Mouse (Mus musculus): ENCODE measurements around the gene Srprb. TPM values are rescaled to one million over a fixed set of nuclear protein-coding genes. Genes with fewer than 3 reads are reported as not detected.
"Not testable (repeated sequence)": the region's sequence is repeated elsewhere in the genome, so short reads cannot be mapped to it uniquely, and the experiment has no call there.

Gene Srprb
- total RNA-seq, 2 experiments from 2014 or later = 18.0 to 19.4 TPM

- intact Hi-C loops (cut with DNase I) = no loop called here
- DNase-seq (ENCODE audit: low spot score) = no peak
These were observed 11.7 kb upstream of the Srprb start for GRCm38 (mm10) chr9:103213631-103214030.

- intact Hi-C loops (cut with DNase I) = no loop called here
- DNase-seq (ENCODE audit: low spot score) = no peak
These were observed 10.9 kb upstream of the Srprb start for GRCm38 (mm10) chr9:103212654-103213420.

GRCm38 (mm10) chr9:103208802-103209423 is 7.0 kb upstream of the Srprb start:
- intact Hi-C loops (cut with DNase I) = loop anchor here (10.0 kb wide), 1 partner anchor 584 kb away; the partner anchor contains the start of genes Anapc13 and Cep63

GRCm38 (mm10) chr9:103207846-103208245 is 5.9 kb upstream of the Srprb start:
- DNase-seq (ENCODE audit: low spot score) = peak; percentile 52
- intact Hi-C loops (cut with DNase I) = loop anchor here (1.0 to 10.0 kb wide), 2 partner anchors 94 to 583 kb away; partner anchors contain the start of genes Anapc13 and Cep63

More at GRCm38 (mm10) chr9:103208802-103209423, 7.0 kb upstream of the Srprb start:
- DNase-seq (ENCODE audit: low spot score) = no peak

- DNase-seq (ENCODE audit: low spot score) = no peak
- intact Hi-C loops (cut with DNase I) = loop anchor here (10.0 kb wide), 1 partner anchor 581 kb away; the partner anchor contains the start of genes Anapc13 and Cep63
These were observed 3.8 kb upstream of the Srprb start for GRCm38 (mm10) chr9:103205786-103206185.

DNA sequence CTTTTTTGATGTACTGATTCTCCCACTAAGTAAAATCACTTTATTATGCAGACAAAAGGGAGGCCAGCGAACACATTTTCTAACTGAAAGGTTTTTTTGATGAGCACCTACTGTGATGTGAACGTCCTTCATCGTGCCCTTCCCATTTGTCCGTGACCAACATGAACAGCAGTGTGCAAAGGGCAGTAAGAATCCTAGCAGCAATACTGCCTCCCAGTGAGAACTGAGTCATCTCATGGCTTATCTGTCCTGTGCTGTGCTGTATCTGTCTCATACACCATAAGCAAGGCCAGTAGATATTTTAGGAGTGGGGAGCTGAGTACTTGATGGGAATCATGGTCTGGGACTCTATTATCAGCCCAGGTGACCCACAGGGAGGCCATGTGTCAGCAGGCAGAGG is 13.5 kb downstream of the Srprb start:
- DNase-seq (ENCODE audit: low spot score) = no peak
- intact Hi-C loops (cut with DNase I) = no loop called here

DNA sequence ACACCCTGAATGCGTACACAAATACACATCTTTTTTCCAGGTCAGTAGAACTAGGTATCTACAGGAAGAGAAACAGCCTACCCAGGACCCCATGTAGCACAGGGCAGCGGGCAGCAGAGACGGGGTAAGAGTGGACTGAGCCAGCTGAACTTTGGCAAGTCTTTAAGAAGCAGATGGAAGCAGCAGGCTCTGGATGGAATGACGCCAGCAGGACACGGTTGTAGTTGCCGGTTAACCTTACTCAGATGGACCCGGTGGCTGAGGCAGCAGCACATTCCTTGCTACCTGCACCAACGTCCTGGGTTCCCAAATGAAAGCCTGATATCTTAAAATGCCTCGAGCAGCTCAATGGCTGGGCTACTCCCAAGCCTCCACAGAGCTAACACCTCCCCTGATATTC is 15.2 kb downstream of the Srprb start:
- no peak for DNase-seq (ENCODE audit: low spot score)
- intact Hi-C loops (cut with DNase I) = no loop called here

DNA sequence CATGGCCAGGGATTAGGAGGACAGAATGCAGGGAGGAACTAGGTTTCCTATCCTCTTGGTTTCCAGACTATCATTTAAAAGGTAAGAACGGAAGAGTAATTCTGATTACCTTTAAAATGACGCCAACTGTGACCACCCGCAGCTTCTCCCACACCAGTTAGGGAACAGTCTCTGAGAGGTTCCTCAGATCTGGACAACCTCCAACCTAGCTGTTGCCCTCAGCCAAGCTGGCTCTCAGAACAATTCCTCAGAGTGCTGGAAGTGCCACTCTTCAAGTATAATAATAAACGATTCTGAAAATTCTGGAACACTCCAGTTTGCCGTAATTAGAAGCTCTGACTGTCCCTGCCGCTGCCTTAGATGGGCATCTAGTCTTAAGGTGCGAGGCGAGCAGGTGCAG is 16.0 kb downstream of the Srprb start:
- intact Hi-C loops (cut with DNase I) = no loop called here
- no peak for DNase-seq (ENCODE audit: low spot score)

- intact Hi-C loops (cut with DNase I) = no loop called here
- DNase-seq (ENCODE audit: low spot score) = no peak
These were observed 17.1 kb downstream of the Srprb start for GRCm38 (mm10) chr9:103184855-103185254.

- intact Hi-C loops (cut with DNase I) = no loop called here
- no peak for DNase-seq (ENCODE audit: low spot score)
These were observed 20.1 kb downstream of the Srprb start for GRCm38 (mm10) chr9:103181886-103182285.

- intact Hi-C loops (cut with DNase I) = no loop called here
These were observed 21.0 kb downstream of the Srprb start for GRCm38 (mm10) chr9:103180807-103181565.

GRCm38 (mm10) chr9:103180303-103180702 is 21.6 kb downstream of the Srprb start:
- DNase-seq (ENCODE audit: low spot score) = peak; percentile 59
- intact Hi-C loops (cut with DNase I) = no loop called here

More at GRCm38 (mm10) chr9:103180807-103181565, 21.0 kb downstream of the Srprb start:
- peak; percentile 59 for DNase-seq (ENCODE audit: low spot score)

GRCm38 (mm10) chr9:103175692-103176091 is 26.2 kb downstream of the Srprb start:
- DNase-seq (ENCODE audit: low spot score) = no peak
- intact Hi-C loops (cut with DNase I) = no loop called here

- intact Hi-C loops (cut with DNase I) = no loop called here
- no peak for DNase-seq (ENCODE audit: low spot score)
These were observed 27.0 kb downstream of the Srprb start for GRCm38 (mm10) chr9:103174771-103175519.

DNA sequence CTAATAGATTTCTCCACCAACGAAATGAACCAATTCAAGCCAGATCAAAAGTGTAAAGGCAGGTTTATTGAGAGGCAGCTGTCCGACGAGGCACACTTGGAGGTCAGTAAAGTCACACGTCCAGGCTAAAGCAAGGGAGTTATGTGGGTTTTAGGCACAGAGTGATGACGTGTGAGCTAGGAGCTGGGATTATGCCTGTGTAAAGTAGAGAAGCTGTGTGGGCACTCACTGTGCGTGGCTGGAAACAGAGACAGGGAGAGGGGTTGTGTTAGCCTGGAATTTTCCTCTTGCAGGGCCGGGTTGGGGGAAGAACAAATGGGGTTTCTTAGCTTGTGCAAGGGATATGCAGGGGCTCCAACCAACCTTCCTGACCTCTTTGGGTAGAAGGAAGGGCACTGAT is 33.2 kb downstream of the Srprb start:
- no peak for DNase-seq (ENCODE audit: low spot score)
- intact Hi-C loops (cut with DNase I) = no loop called here

GRCm38 (mm10) chr9:103168046-103168445 is 33.9 kb downstream of the Srprb start:
- no peak for DNase-seq (ENCODE audit: low spot score)
- intact Hi-C loops (cut with DNase I) = no loop called here

GRCm38 (mm10) chr9:103163806-103164205 is 38.1 kb downstream of the Srprb start:
- DNase-seq (ENCODE audit: low spot score) = no peak
- intact Hi-C loops (cut with DNase I) = no loop called here

GRCm38 (mm10) chr9:103155158-103155557 is 46.8 kb downstream of the Srprb start:
- intact Hi-C loops (cut with DNase I) = not testable (repeated sequence)

DNA sequence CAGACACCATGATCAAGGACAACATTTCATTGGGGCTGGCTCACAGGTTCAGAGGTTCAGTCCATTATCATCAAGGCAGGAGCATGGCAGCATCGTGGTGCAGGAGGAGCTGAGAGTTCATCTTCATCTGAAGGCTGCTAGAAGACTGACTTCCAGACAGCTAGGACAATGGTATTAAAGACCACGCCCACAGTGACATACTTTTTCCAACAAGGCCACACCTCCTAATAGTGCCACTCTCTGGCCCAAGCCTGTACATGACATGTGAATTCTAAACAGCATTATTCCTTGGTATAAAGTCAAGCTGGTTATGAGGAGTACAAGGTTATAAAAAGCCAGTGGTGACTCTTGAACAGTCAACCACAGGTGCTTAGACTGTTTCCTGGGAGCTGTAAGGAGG is 47.4 kb downstream of the Srprb start:
- DNase-seq (ENCODE audit: low spot score) = no peak
- intact Hi-C loops (cut with DNase I) = no loop called here

More at GRCm38 (mm10) chr9:103155158-103155557, 46.8 kb downstream of the Srprb start:
- DNase-seq (ENCODE audit: low spot score) = not testable (repeated sequence)

- intact Hi-C loops (cut with DNase I) = no loop called here
- no peak for DNase-seq (ENCODE audit: low spot score)
These were observed 48.7 kb downstream of the Srprb start for GRCm38 (mm10) chr9:103153286-103153685.

Measured in heart, postnatal 25 days (tissue).